Mouse (Mus musculus) thymus, postnatal 36 days (tissue): ENCODE data around the gene Tmem190.

Experiments
- DNase-seq, 2 experiments: peaks; one replicate each; pipeline ENCODE4 v3.0.0; 2022; ENCODE audit warnings: mixed read lengths in 2 of 2

The Tmem190 gene

DNA sequence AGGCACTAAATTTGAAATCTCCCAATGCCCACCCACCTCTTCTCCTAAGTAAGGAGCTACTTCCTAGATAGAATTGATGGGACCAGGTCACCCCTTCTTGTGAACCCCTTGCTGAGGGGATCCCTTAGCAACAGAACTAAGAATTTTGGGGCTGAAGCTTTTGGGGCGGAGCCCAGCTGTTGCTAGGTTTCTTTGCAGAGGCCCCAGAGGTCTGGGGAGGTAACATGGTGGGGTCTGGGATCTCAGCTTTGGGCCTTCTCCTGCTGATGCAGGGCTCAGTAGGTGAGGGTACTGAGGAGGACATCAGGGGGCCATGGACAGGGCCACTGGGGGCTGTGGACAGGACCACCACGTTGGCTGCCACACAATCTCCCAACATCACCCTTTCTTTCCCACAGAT lies at the start of gene Tmem190, which contains the start of gene Il11:
Gene Tmem190 (plus strand): TSS at position 179 of the 400 bp plus-strand sequence.
Gene Il11 (minus strand): TSS at position 101 of the 400 bp plus-strand sequence.
- DNase-seq, result no peak

DNA sequence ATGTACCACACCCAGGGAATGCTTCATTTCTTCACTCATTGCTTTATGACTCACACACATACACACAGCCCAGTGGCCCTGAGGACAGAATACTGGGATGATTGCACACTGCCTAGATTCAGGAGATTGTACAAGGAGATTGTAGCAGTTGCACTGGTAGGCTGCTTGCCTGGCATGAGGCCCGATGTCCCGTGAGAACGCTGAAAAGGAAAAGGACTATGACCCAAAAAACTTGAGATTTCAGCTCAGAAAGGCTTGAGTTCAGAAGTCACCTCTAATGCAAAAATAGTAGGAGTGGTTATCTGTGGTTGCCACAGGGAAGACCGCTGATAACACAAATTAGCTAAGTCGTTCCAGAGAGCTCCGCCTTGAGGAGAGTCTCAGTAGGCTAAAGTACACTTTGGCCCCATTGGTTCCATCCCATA lies 49.8 kb upstream of the Tmem190 start:
- no peak for DNase-seq

DNA sequence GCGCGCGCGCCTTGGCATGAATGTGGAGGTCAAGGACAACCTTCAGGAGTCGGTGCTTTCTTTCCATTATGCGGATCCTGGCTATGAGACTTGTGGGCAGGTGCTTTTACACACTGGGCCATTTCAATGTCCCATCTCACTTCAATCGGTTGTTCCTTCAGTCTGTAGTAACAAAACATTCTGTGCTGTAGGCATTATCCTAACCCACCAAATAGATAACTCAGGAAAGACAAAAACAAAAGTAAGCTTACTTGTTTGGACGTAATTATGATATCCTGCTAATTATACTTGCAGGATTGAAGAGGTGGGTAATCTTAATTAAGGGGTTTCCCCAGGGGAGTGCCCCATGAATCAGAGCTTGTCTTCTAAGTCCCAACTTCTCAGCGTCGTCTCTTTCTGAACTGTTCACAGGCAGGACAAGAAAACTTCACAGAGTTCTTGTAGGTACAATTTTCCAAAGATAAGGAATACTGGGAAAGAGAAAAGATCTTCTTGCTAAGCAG lies 43.6 kb upstream of the Tmem190 start:
- no peak for DNase-seq

DNA sequence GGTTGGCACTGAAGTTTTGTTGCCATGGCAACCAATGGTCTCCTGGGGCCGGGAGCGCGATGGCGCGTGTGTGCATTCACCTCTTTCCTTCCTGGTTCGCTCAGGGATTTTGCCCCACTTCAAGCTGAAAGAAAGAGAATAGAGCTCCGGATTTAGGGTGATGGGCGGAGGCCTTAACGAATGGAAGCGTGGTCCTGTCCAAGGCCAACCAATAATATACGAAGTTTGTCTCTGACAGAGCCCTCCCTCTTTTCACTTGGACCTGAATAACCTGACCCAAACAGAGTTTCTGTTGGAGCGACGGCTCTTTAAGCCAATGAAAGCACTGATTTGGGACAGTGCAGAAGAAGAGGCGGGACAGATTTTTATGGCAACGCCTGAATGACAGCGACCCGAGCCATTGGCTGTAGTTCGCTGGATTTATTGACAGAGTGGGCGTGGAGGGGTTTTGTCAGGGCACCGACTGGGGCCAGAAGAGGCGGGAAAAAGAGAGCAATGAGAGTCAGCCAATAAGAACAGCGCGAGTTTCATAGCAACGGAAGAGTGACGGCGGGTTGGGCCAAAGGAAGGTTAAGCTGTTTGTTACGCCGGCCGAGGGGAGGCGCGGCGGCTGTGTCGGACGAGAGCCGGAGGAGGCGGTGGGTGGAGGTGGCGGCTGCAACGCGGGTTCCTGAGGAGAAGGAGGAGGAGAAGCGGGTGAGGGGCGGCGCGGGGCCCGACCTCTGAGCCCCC lies 43.0 kb upstream of the Tmem190 start, which contains the start of gene Kmt5c:
Gene Kmt5c (plus strand): TSS at position 572 of the 732 bp plus-strand sequence.
- peak; percentile 91 to 96 for DNase-seq

DNA sequence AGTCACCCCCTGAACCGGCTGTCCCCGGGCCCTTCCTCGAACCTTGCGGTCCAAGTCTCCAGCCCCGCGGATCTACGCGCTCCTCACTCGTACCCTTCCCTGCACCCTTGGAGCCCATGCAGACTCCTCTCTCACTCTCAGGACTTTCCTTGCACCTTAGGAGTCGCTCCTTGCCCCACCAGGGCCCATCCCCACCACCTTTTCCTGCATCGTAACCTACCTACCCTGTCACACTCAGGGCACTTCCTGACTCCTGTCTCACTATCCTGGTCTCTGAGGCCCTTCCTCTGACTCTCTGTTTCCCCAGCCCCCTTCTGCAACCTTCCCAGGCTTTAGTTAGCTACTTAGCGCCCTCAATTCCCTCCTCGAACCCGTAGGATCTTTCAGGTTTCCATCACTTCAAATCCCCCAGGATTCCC lies 42.4 kb upstream of the Tmem190 start:
- no peak for DNase-seq

DNA sequence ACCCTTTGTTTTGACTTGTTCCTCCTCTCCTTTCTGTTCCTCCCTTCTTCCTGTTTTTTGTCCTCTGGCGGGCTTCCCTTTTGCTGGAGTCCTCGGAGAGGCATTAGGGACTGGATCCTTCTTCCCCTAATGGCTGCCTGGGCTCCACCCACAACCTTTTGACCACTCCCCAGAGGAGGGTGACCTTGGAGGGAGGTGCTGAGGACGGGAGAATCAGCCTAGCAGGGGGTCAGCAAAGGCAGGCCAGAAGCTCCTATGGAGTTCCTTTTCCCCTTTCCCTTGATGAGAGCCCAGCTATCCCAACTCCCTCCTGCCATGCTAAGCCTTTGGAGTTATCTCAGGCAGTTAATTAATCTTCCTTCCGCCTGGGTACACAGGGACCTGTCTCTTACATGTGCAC lies 41.6 kb upstream of the Tmem190 start:
- DNase-seq, result peak; percentile 17 to 37

DNA sequence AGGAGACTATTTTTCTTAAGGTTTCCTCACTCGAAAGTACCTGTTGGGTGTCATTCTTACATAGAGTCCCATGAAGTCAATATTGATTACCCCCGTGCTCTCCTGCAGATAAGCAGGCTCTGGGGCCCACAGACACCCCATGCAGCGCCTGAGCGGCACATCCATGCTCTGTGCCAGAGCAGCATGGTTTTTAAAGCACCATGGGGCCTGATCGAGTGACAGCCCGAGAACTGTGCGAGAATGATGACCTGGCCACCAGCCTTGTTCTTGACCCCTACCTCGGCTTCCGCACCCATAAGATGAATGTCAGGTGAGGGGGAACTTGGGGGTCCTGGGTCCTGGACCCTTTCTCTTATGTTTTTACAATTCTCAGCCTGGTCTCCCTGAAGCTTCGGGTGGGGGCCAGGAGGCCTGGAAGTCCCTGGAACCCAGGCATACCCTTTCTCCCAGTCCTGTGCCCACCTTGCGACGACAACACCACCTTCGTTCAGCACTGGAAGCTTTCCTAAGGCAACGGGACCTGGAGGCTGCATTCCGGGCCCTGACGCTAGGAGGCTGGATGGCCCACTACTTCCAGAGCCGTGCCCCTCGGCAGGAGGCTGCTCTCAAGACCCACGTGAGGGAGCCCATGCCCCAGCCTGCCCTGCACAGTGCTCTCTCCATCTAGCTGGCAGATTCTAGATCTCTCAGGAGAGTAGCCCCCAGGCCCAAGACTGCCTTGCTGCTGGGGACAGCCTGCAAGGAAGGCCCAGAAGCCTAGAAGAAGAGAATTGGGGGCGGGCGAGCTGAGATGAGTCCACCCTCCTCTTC lies 40.9 kb upstream of the Tmem190 start:
- DNase-seq, result no peak

DNA sequence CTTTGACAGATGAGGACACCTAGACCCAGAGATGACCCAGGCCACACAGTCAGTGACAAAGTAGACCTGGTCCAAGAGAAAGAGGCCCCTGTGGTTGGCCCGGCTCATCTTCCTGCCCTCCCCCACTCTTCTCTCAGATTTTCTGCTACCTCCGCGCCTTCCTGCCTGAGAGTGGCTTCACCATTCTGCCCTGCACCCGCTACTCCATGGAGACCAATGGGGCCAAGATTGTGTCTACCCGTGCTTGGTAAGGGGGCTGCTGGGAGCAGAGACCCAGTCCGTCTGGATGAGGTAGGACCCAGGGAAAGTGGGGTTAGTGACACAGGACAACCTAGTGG lies 40.3 kb upstream of the Tmem190 start:
- DNase-seq, result no peak

DNA sequence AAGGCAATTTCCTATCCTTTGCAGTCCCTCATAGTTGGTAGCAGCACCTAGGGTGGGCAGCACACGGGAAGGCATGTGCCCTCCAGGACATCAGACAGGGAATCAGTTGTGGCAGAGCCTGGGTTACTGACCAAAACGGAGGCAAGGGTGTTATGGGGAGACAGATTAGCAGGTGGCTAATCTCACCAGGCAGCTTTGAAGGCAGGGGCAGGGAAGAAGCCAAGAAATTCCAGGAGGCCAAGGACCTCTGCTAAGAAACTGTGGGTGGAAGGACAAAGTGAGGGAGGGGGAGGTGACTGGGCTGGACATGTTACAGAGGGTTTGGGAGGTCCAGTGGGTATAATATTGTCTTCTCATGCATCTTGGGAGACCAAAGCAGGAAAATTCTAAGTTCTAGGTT lies 39.4 kb upstream of the Tmem190 start:
- DNase-seq, result no peak

DNA sequence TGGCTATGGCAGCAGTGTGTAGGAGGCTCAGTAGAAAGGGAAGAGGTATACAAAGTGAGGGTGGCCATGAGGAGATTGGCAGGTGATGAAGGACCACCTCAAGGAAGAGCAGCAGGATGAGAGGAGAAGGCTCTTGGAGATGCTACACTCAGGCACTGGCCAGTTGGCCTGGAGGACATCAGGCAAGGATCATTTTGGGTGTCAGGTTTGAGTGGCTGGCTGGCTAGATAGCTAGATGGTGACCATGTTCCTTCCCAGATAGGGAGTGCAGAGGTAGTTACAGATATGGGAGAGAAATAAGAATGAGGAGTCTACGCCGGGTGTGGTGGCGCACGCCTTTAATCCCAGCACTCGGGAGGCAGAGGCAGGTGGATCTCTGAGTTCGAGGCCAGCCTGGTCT lies 37.9 kb upstream of the Tmem190 start:
- no peak for DNase-seq

DNA sequence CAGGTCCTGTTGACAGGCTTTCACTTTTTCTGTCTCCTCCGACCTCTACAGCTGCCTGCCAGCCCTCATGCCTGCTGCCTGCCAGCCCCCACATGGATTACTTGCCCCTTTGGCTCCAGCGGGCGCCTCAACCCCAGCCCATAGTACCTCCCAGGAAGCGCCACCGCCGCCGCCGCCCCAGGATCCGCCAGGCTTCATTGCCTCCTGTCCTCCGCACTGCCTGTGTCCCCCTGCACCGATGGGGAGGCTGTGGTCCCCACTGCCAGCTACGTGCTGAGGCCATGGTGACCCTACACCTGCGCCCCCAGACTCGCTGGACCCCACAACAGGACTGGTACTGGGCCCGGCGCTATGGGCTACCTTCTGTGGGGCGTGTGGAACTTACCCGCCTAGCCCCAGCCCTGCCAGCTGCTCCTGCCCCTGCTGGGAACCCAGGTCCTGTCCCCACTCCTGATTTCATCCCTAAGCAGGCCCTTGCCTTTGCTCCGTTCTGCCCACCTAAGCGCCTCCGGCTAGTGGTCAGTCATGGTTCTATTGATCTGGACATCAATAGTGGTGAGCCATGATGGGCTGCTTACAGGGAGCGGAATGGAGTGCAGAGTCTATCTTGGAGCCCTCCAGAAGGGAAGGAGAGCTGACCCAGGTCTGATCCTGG lies 36.3 kb upstream of the Tmem190 start:
- no peak for DNase-seq

DNA sequence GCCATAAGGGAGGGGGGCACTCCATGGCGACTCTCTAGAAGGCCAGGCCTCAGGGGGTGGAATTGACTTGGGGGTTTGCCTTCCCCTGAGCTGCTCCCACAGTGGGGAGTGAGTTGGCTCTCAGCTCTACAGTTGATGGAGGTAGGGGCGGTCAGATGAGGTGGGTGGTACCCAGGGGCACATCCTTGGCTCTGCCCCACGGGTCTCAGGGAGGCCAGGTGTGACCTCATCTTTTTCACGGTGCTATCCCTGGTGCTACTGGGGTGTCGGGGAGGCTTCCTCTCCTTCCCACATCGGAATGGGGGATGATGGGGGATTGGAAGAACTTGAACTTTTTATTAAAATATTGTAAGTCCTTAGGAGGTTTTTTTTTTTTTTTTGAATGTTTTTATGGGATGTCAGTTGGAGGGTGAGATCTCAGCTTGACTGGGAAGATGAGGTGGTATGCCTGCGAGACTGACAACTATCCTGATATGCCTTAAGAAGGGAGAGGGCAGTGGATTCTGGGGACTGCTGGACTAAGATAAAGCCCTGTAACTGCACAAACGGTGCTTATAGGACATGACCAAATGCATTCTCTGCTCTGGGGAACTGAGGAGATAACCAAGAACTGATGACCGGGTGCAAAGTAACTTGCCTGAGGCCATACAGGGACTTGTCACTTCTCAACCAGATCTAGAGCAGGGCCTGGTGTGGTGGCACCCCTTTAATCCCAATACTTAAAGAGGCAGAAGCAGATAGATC lies 35.4 kb upstream of the Tmem190 start:
- DNase-seq, result no peak

DNA sequence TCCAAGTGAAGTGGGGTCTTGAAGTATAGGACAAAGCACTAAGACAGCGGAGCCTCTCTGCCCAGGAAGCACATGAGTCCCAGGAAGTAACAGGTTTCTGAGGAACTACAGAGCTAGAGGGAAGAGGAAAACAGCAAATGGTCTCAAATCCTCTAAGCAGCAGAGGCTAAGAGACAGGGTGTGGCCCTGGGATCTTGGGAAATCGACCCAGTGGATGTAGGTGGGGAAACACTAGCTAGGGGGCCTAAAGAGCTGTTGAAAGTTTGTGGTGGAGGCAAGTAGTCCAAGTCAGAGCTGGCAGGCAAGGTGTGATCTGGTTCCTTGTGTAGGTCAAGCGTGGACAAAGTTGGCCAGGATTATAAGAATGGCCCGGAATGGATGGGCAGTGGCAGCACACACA lies 34.4 kb upstream of the Tmem190 start:
- DNase-seq, result no peak

DNA sequence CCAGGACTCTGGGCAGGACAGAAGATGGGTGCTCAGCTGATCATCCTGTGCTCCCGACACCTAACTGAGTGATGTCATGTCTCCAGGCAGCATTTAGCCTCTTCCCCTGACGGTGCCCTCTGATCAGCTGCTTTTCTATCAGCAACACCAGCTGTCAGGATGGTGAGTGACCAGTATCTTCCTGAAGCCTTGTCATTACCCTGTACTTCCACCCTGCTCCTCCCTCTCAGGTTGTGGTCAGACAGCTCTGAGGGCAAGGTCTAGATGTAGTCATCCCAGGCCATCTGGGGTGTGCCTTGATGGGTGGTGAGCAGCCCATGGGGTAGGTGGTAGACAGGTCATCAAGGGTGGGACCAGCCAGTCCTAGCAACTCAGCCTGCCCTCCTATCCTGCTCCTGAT lies 33.6 kb upstream of the Tmem190 start:
- DNase-seq, result no peak

DNA sequence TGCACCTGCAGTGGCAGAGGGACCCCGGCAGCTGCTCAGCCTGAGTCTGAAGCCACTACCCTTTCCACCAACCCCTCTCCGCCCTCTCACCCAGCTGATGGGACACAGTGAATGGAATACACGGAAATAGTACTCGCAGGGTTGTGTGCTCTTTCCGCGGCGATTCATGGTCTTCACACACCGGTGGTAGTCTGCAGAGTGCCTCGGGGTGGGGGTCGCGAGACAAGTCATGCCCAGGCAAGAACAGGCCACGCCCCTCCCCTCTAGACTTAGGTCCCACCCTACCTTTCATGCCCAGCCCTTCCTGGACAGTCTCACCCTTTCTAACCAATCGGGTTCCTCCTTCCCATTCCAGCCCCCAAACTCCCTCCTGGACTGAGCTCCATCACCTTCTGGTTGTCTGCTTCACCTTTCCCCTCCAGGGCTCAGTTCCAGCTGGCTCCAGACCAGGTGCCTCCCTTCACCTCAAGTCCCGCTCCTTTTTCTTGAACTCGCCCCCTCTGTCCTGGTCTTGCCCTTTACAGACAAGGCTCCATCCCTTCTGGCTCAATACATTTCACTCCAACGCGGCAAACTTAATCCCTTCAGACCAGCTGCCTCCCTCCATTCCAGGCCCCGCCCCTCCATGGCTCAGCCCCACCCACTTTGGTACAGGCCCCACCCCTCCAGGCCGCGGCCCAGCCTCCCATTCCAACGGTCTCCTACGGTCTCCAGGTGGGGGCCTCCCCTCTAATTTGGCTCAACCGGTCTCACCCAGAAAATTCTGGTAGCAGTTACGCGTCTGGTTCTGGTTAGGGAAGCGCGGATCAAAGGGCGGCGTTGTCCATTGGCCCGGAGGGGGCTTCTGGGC lies 30.5 kb upstream of the Tmem190 start:
- DNase-seq, result peak; percentile 23 to 44

DNA sequence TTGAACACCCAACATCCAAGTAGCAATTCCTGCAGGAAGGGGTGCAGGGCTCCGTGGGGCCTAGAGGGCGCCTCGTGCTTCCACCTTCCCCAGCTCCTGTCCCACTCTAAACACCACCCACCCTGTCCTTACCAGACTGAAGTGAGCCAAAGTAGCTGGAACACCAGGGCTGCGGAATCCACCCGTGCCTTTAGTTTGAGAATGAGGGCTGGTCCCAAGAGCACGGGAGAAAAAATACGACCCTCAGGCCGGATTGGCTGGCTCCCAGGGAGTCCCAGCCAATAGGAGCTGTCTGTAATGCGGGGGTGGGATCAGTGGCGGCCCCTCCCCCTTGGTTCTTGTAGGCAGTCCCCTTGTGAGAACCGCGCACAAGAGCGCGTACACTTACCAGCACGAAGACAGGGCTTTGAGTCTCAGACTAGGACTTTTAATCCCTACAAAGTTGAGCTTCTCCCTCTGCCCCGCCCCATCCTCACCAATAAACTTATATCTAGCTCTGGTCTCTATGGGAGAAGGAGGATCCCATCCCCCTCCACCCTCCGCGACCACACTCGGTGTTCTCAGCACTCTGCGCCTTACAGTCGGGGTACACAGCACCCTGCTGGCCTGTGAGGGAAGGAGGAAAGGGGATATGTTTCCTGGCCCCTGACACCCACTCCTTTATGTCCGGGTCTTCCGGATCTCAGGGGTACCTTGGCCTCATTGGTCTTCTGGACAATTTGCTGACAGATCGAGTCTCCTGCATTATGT lies 29.7 kb upstream of the Tmem190 start, which contains the start of gene Cox6b2:
Gene Cox6b2 (minus strand): TSS at position 274 of the 750 bp plus-strand sequence.
- DNase-seq, result peak; percentile 83 to 91

DNA sequence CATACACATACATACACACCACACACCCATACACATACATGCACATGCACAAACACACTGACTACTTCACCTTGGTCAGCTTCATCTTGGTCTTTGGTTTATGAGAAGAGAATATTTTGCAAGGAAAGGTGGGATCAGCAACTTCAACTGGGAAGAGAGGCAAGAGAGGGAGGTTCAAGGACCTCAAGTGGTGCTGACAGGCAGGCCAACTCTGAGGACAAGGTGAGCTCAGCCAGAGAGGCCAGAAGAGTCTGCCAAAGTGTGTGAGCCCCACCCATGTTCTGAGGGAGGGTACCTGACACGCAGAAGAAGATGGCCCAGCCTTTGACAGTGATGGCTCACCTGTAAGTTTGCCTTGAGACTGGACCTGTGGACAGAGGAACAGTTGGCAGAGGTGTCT lies 23.1 kb upstream of the Tmem190 start:
- DNase-seq, result no peak

DNA sequence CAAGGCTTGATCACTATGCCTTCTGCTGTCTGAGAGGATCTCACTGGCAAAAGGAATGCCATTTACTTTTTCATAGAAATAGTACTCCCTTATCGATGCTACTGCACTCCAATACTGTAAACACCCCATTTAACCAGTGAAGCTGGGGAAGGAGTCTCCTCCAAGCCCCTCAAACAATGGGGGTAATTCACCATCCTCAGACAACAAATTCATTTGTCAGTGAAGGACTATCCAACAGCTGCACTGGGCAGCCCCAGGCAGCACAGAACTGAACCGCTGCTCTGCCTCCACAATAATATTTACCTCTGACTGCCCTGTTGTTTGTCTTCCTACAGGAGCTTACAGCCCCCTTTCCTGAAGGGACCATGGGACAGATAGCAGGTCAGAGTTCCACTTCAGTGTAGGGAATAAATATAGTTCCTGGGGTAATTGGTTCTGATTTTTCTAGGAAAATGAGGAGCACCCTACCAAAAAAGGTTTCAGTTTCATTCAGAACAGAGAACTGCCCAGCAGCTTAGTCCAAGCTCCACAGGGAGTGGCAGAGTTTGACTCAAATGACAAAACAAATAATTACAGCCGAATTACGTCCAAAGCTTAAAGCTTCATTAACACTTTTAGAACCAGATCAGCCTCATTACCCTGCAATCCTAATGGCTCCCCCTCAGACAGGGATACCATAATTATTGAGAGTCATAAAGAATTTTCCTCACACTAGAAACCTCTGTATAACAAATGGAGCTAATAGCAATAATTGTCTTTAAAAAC lies 17.6 kb upstream of the Tmem190 start:
- DNase-seq, result no peak

DNA sequence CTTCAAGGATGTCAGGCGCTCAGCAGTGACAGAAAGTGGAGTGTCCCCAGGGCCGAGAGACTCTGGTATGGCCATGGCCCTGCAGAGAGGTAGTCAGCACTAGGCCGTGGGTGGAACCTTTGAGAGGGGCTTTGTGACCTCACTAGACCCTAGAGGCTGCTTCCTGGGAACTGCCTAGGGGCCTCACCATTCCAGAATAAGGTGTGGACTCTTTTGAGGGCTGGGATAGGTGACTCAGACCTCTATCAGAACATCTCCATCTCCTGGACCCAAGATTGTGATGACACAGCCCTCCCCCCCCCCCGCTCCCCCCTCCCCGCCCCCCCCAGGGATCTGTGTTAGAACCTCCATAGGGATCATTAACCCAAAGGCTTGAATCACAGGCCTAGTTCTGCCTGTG lies 11.5 kb upstream of the Tmem190 start, which contains the start of gene Fam71e2:
Gene Fam71e2 (minus strand): TSS at position 101 of the 400 bp plus-strand sequence.
- DNase-seq, result no peak

DNA sequence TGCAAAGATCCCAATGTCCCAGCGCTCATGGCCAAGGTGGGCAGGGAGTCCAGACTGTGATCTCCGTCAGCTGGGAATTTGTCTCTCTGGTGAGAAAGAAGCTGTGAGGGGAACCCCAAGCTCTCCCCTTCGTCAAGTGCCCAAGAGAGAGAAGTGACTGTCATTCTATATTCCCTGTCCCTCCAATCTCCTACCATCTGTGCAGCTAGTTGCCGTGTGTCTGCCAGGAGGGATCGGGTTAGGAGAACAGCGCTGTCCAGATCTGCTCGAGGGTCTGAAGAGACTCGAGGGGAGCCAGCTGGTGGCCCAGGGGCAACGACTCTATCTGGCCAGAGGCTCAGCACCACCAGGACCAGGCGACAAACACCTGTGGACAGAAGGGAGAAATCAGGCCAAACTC lies 6.6 kb upstream of the Tmem190 start:
- no peak for DNase-seq
